Mouse (Mus musculus): ENCODE data around the gene 1520401A03Rik. TPM values are rescaled to one million over a fixed set of nuclear protein-coding genes. Genes with fewer than 3 reads are reported as not detected.

The 1520401A03Rik gene
- polyA plus RNA-seq, 1 experiment from 2014 or later = 0.88 TPM

GRCm38 (mm10) chr17:23674271-23674952, 48.2 kb downstream of the 1520401A03Rik start:
- Histone ChIP-seq H3K27ac (peak overlapping the region; percentile 90), H3K9ac (peak overlapping the region; percentile 58), H3K4me3 (replicated peaks) (peak overlapping the region; percentile 75), H3K4me2 (peak overlapping the region; percentile 89), H3K27me3 (peaks cover 28% of the 10 kb centered on the region), H3K4me1 (peaks cover 54% of the 10 kb centered on the region), H3K36me3 (peaks cover 13% of the 10 kb centered on the region), H3K9me3 (replicated peaks) (no peaks in the 10 kb centered on the region)
- no peak for ATAC-seq (replicated peaks; ENCODE audit: low FRiP score)
- 39% methylated on average over 9 of the region's 9 CpGs for WGBS

GRCm38 (mm10) chr17:23673424-23674073, 49.0 kb downstream of the 1520401A03Rik start, which contains the start of the genes Hcfc1r1 and Thoc6:
TSS of gene Hcfc1r1 (plus strand) at chr17:23673596.
TSS of gene Thoc6 (minus strand) at chr17:23673882.
- Histone ChIP-seq H3K27ac (peak within 1 kb of the TSS; percentile 90), H3K36me3 (peaks cover 22% of the 10 kb centered on the region), H3K9ac (peak within 1 kb of the TSS; percentile 58), H3K27me3 (peaks cover 20% of the 10 kb centered on the region), H3K9me3 (replicated peaks) (no peaks in the 10 kb centered on the region), H3K4me3 (replicated peaks) (peak within 1 kb of the TSS; percentile 75), H3K4me1 (peaks cover 46% of the 10 kb centered on the region), H3K4me2 (peak within 1 kb of the TSS; percentile 89)
- peak; percentile 93 for ATAC-seq (replicated peaks; ENCODE audit: low FRiP score)
- under 1% methylated on average over 45 of the region's 45 CpGs for WGBS

- peaks cover 45% of the 10 kb centered on the region for H3K4me1 ChIP-seq
- no peak overlapping the region for H3K9ac ChIP-seq
- ATAC-seq (replicated peaks; ENCODE audit: low FRiP score) = no peak
- H3K27ac ChIP-seq = no peak overlapping the region
- H3K36me3 ChIP-seq = peaks cover 30% of the 10 kb centered on the region
- 50% methylated on average over 3 of the region's 3 CpGs for WGBS
- H3K9me3 ChIP-seq (replicated peaks) = no peaks in the 10 kb centered on the region
- peak overlapping the region; percentile 75 for H3K4me3 ChIP-seq (replicated peaks)
- peak overlapping the region; percentile 89 for H3K4me2 ChIP-seq
- peaks cover 12% of the 10 kb centered on the region for H3K27me3 ChIP-seq
Measured at GRCm38 (mm10) chr17:23672761-23673160, 49.8 kb downstream of the 1520401A03Rik start.

GRCm38 (mm10) chr17:23671519-23671918, 51.1 kb downstream of the 1520401A03Rik start:
- H3K9ac ChIP-seq = no peak overlapping the region
- H3K9me3 ChIP-seq (replicated peaks) = no peaks in the 10 kb centered on the region
- WGBS = 90% methylated on average over 3 of the region's 3 CpGs
- peaks cover 41% of the 10 kb centered on the region for H3K36me3 ChIP-seq
- H3K4me1 ChIP-seq = peaks cover 35% of the 10 kb centered on the region
- no peak overlapping the region for H3K4me3 ChIP-seq (replicated peaks)
- H3K4me2 ChIP-seq = no peak overlapping the region
- no peak overlapping the region for H3K27ac ChIP-seq
- no peak for ATAC-seq (replicated peaks; ENCODE audit: low FRiP score)
- peaks cover 9% of the 10 kb centered on the region; the same call in 1 of the 2 replicates for H3K27me3 ChIP-seq

GRCm38 (mm10) chr17:23670516-23671074, 52.0 kb downstream of the 1520401A03Rik start:
- H3K9ac ChIP-seq = no peak overlapping the region
- WGBS = 95% methylated on average over 7 of the region's 7 CpGs
- peaks cover 26% of the 10 kb centered on the region for H3K4me1 ChIP-seq
- no peak overlapping the region for H3K4me2 ChIP-seq
- no peak overlapping the region for H3K4me3 ChIP-seq (replicated peaks)
- no peak overlapping the region for H3K27ac ChIP-seq
- no peak for ATAC-seq (replicated peaks; ENCODE audit: low FRiP score)
- no peaks in the 10 kb centered on the region for H3K9me3 ChIP-seq (replicated peaks)
- H3K27me3 ChIP-seq = no peaks in the 10 kb centered on the region
- H3K36me3 ChIP-seq = peaks cover 43% of the 10 kb centered on the region

- 79% methylated on average over 14 of the region's 14 CpGs for WGBS
- H3K27me3 ChIP-seq = peaks cover 30% of the 10 kb centered on the region
- H3K4me2 ChIP-seq = no peak overlapping the region
- no peak overlapping the region for H3K4me3 ChIP-seq (replicated peaks)
- H3K36me3 ChIP-seq = peaks cover 41% of the 10 kb centered on the region
- H3K9ac ChIP-seq = no peak overlapping the region
- ATAC-seq (replicated peaks; ENCODE audit: low FRiP score) = 0 out of 2 replicates have a peak, but pooled peaks have one; percentile 13
- H3K27ac ChIP-seq = no peak overlapping the region
- H3K9me3 ChIP-seq (replicated peaks) = no peaks in the 10 kb centered on the region
- H3K4me1 ChIP-seq = peaks cover 13% of the 10 kb centered on the region
Measured at GRCm38 (mm10) chr17:23665511-23665910, 57.1 kb downstream of the 1520401A03Rik start.

- no peak overlapping the region for H3K4me2 ChIP-seq
- H3K36me3 ChIP-seq = peaks cover 32% of the 10 kb centered on the region
- peak; percentile 11 for ATAC-seq (replicated peaks; ENCODE audit: low FRiP score)
- 12% methylated on average over 5 of the region's 5 CpGs for WGBS
- peaks cover 16% of the 10 kb centered on the region for H3K4me1 ChIP-seq
- no peak overlapping the region for H3K4me3 ChIP-seq (replicated peaks)
- H3K27me3 ChIP-seq = peaks cover 39% of the 10 kb centered on the region
- no peaks in the 10 kb centered on the region for H3K9me3 ChIP-seq (replicated peaks)
- no peak overlapping the region for H3K9ac ChIP-seq
- H3K27ac ChIP-seq = no peak overlapping the region
Measured at GRCm38 (mm10) chr17:23664556-23665021, 58.0 kb downstream of the 1520401A03Rik start.

- H3K4me2 ChIP-seq = peak overlapping the region; percentile 59; the same call in 1 of the 2 replicates
- WGBS = 3% methylated on average over 9 of the region's 9 CpGs
- H3K4me3 ChIP-seq (replicated peaks) = no peak overlapping the region
- ATAC-seq (replicated peaks; ENCODE audit: low FRiP score) = no peak
- H3K27ac ChIP-seq = no peak overlapping the region
- peaks cover 16% of the 10 kb centered on the region for H3K4me1 ChIP-seq
- no peaks in the 10 kb centered on the region for H3K9me3 ChIP-seq (replicated peaks)
- peaks cover 53% of the 10 kb centered on the region for H3K27me3 ChIP-seq
- no peak overlapping the region for H3K9ac ChIP-seq
- peaks cover 2% of the 10 kb centered on the region; the same call in 1 of the 2 replicates for H3K36me3 ChIP-seq
Measured at GRCm38 (mm10) chr17:23661526-23661925, 61.1 kb downstream of the 1520401A03Rik start.

GRCm38 (mm10) chr17:23660876-23661200, 61.7 kb downstream of the 1520401A03Rik start:
- no peak for ATAC-seq (replicated peaks; ENCODE audit: low FRiP score)

GRCm38 (mm10) chr17:23660117-23660875, 62.3 kb downstream of the 1520401A03Rik start, which contains the start of gene Bicdl2:
TSS of gene Bicdl2 (plus strand) at chr17:23660506.
- ATAC-seq (replicated peaks; ENCODE audit: low FRiP score) = peak; percentile 40; the same call in 1 of the 2 replicates
- Histone ChIP-seq H3K4me2 (peak within 1 kb of the TSS; percentile 59), H3K9me3 (replicated peaks) (no peaks in the 10 kb centered on the region), H3K4me1 (peaks cover 16% of the 10 kb centered on the region), H3K27me3 (peaks cover 53% of the 10 kb centered on the region), H3K27ac (no peak within 1 kb of the TSS), H3K36me3 (no peaks in the 10 kb centered on the region), H3K4me3 (replicated peaks) (peak within 1 kb of the TSS; percentile 41), H3K9ac (no peak within 1 kb of the TSS)
- WGBS = 4% methylated on average over 27 of the region's 27 CpGs

More at GRCm38 (mm10) chr17:23660876-23661200, 61.7 kb downstream of the 1520401A03Rik start:
- WGBS = 1% methylated on average over 14 of the region's 14 CpGs
- peaks cover 16% of the 10 kb centered on the region for H3K4me1 ChIP-seq
- H3K36me3 ChIP-seq = no peaks in the 10 kb centered on the region
- peak overlapping the region; percentile 59 for H3K4me2 ChIP-seq
- no peak overlapping the region for H3K9ac ChIP-seq
- peak overlapping the region; percentile 41 for H3K4me3 ChIP-seq (replicated peaks)
- H3K27me3 ChIP-seq = peaks cover 53% of the 10 kb centered on the region
- no peak overlapping the region for H3K27ac ChIP-seq
- no peaks in the 10 kb centered on the region for H3K9me3 ChIP-seq (replicated peaks)

- H3K27ac ChIP-seq = no peak overlapping the region
- 83% methylated on average over 3 of the region's 3 CpGs for WGBS
- no peak overlapping the region for H3K4me2 ChIP-seq
- no peak overlapping the region for H3K9ac ChIP-seq
- H3K27me3 ChIP-seq = peaks cover 51% of the 10 kb centered on the region
- H3K4me3 ChIP-seq (replicated peaks) = no peak overlapping the region
- no peak for ATAC-seq (replicated peaks; ENCODE audit: low FRiP score)
- H3K36me3 ChIP-seq = no peaks in the 10 kb centered on the region
- no peaks in the 10 kb centered on the region for H3K9me3 ChIP-seq (replicated peaks)
- peaks cover 16% of the 10 kb centered on the region for H3K4me1 ChIP-seq
Measured at GRCm38 (mm10) chr17:23658450-23658849, 64.1 kb downstream of the 1520401A03Rik start.
